Mouse (Mus musculus): ENCODE results near the gene Dtx3. TPM values are rescaled to one million over a fixed set of nuclear protein-coding genes. Genes with fewer than 3 reads are reported as not detected.
A peak's percentile ranks its signal among the peaks of the same experiment; 100 is the strongest.

The Dtx3 gene
- polyA plus RNA-seq, 1 experiment from 2014 or later = 112 TPM

- H3K9me3 ChIP-seq (ENCODE audit: control insufficient read depth, low read length) = no peaks in the 10 kb centered on the region
- H3K4me2 ChIP-seq (ENCODE audit: low read depth, low read length) = no peak overlapping the region
- 67% methylated on average over 8 of the region's 8 CpGs for WGBS
- no peak overlapping the region for H3K27ac ChIP-seq (replicated peaks; ENCODE audit: low read depth, low read length)
- H3K36me3 ChIP-seq (ENCODE audit: control insufficient read depth, insufficient read depth, low read length) = no peaks in the 10 kb centered on the region
- no peak for ATAC-seq (ENCODE audit: low read depth)
- H3K27me3 ChIP-seq (replicated peaks; ENCODE audit: control insufficient read depth, insufficient read depth, low read length) = no peaks in the 10 kb centered on the region
- H3K4me1 ChIP-seq (ENCODE audit: control insufficient read depth, insufficient read depth, low read length) = no peaks in the 10 kb centered on the region
- no peak overlapping the region; the same call in 1 of the 2 replicates for H3K9ac ChIP-seq (ENCODE audit: low read depth, low read length)
- H3K4me3 ChIP-seq (ENCODE audit: low read depth, low read length) = no peak overlapping the region
- peak; percentile 19 for DNase-seq (ENCODE audit: low spot score)
These were observed 30.9 kb upstream of the Dtx3 start for GRCm38 (mm10) chr10:127226318-127226895.

- WGBS = 24% methylated on average over 10 of the region's 10 CpGs
These were observed 30.2 kb upstream of the Dtx3 start for GRCm38 (mm10) chr10:127225732-127226131.

GRCm38 (mm10) chr10:127225213-127225612, 29.7 kb upstream of the Dtx3 start:
- 39% methylated on average over 6 of the region's 6 CpGs for WGBS
- H3K4me2 ChIP-seq (ENCODE audit: low read depth, low read length) = no peak overlapping the region
- H3K4me1 ChIP-seq (ENCODE audit: control insufficient read depth, insufficient read depth, low read length) = no peaks in the 10 kb centered on the region
- ATAC-seq (ENCODE audit: low read depth) (no peak), DNase-seq (ENCODE audit: low spot score) (no peak)
- no peaks in the 10 kb centered on the region for H3K27me3 ChIP-seq (replicated peaks; ENCODE audit: control insufficient read depth, insufficient read depth, low read length)
- no peak overlapping the region for H3K27ac ChIP-seq (replicated peaks; ENCODE audit: low read depth, low read length)
- H3K9me3 ChIP-seq (ENCODE audit: control insufficient read depth, low read length) = no peaks in the 10 kb centered on the region
- H3K36me3 ChIP-seq (ENCODE audit: control insufficient read depth, insufficient read depth, low read length) = no peaks in the 10 kb centered on the region
- no peak overlapping the region for H3K4me3 ChIP-seq (ENCODE audit: low read depth, low read length)
- no peak overlapping the region for H3K9ac ChIP-seq (ENCODE audit: low read depth, low read length)

More at GRCm38 (mm10) chr10:127225732-127226131, 30.2 kb upstream of the Dtx3 start:
- Histone ChIP-seq H3K4me1 (ENCODE audit: control insufficient read depth, insufficient read depth, low read length) (no peaks in the 10 kb centered on the region), H3K36me3 (ENCODE audit: control insufficient read depth, insufficient read depth, low read length) (no peaks in the 10 kb centered on the region), H3K4me3 (ENCODE audit: low read depth, low read length) (no peak overlapping the region), H3K9me3 (ENCODE audit: control insufficient read depth, low read length) (no peaks in the 10 kb centered on the region), H3K27ac (replicated peaks; ENCODE audit: low read depth, low read length) (no peak overlapping the region), H3K9ac (ENCODE audit: low read depth, low read length) (no peak overlapping the region), H3K4me2 (ENCODE audit: low read depth, low read length) (no peak overlapping the region), H3K27me3 (replicated peaks; ENCODE audit: control insufficient read depth, insufficient read depth, low read length) (no peaks in the 10 kb centered on the region)
- ATAC-seq (ENCODE audit: low read depth) = no peak
- peak; percentile 23 for DNase-seq (ENCODE audit: low spot score)

GRCm38 (mm10) chr10:127218339-127218738, 22.8 kb upstream of the Dtx3 start:
- no peak for ATAC-seq (ENCODE audit: low read depth)
- no peaks in the 10 kb centered on the region for H3K27me3 ChIP-seq (replicated peaks; ENCODE audit: control insufficient read depth, insufficient read depth, low read length)
- H3K4me1 ChIP-seq (ENCODE audit: control insufficient read depth, insufficient read depth, low read length) = no peaks in the 10 kb centered on the region
- no peak for DNase-seq (ENCODE audit: low spot score)
- H3K4me2 ChIP-seq (ENCODE audit: low read depth, low read length) = no peak overlapping the region
- 85% methylated on average over 2 of the region's 2 CpGs for WGBS
- H3K4me3 ChIP-seq (ENCODE audit: low read depth, low read length) = no peak overlapping the region
- H3K9ac ChIP-seq (ENCODE audit: low read depth, low read length) = no peak overlapping the region
- H3K27ac ChIP-seq (replicated peaks; ENCODE audit: low read depth, low read length) = no peak overlapping the region
- H3K9me3 ChIP-seq (ENCODE audit: control insufficient read depth, low read length) = no peaks in the 10 kb centered on the region
- H3K36me3 ChIP-seq (ENCODE audit: control insufficient read depth, insufficient read depth, low read length) = no peaks in the 10 kb centered on the region

- DNase-seq (ENCODE audit: low spot score) (no peak), ATAC-seq (ENCODE audit: low read depth) (no peak)
- no peaks in the 10 kb centered on the region for H3K4me1 ChIP-seq (ENCODE audit: control insufficient read depth, insufficient read depth, low read length)
- no peak overlapping the region for H3K27ac ChIP-seq (replicated peaks; ENCODE audit: low read depth, low read length)
- H3K4me3 ChIP-seq (ENCODE audit: low read depth, low read length) = no peak overlapping the region
- no peaks in the 10 kb centered on the region for H3K27me3 ChIP-seq (replicated peaks; ENCODE audit: control insufficient read depth, insufficient read depth, low read length)
- H3K36me3 ChIP-seq (ENCODE audit: control insufficient read depth, insufficient read depth, low read length) = no peaks in the 10 kb centered on the region
- no peak overlapping the region for H3K9ac ChIP-seq (ENCODE audit: low read depth, low read length)
- no peak overlapping the region for H3K4me2 ChIP-seq (ENCODE audit: low read depth, low read length)
- no peaks in the 10 kb centered on the region for H3K9me3 ChIP-seq (ENCODE audit: control insufficient read depth, low read length)
These were observed 21.6 kb upstream of the Dtx3 start for GRCm38 (mm10) chr10:127217177-127217576.

- H3K9ac ChIP-seq (ENCODE audit: low read depth, low read length) = no peak overlapping the region
- no peak overlapping the region for H3K4me2 ChIP-seq (ENCODE audit: low read depth, low read length)
- H3K36me3 ChIP-seq (ENCODE audit: control insufficient read depth, insufficient read depth, low read length) = no peaks in the 10 kb centered on the region
- no peak overlapping the region for H3K27ac ChIP-seq (replicated peaks; ENCODE audit: low read depth, low read length)
- DNase-seq (ENCODE audit: low spot score) (no peak), ATAC-seq (ENCODE audit: low read depth) (no peak)
- no peaks in the 10 kb centered on the region for H3K9me3 ChIP-seq (ENCODE audit: control insufficient read depth, low read length)
- no peaks in the 10 kb centered on the region for H3K4me1 ChIP-seq (ENCODE audit: control insufficient read depth, insufficient read depth, low read length)
- WGBS = 96% methylated on average over 11 of the region's 11 CpGs
- H3K4me3 ChIP-seq (ENCODE audit: low read depth, low read length) = no peak overlapping the region
- no peaks in the 10 kb centered on the region for H3K27me3 ChIP-seq (replicated peaks; ENCODE audit: control insufficient read depth, insufficient read depth, low read length)
These were observed 20.9 kb upstream of the Dtx3 start for GRCm38 (mm10) chr10:127216456-127216855.

- ATAC-seq (ENCODE audit: low read depth) (no peak), DNase-seq (ENCODE audit: low spot score) (no peak)
- no peaks in the 10 kb centered on the region for H3K36me3 ChIP-seq (ENCODE audit: control insufficient read depth, insufficient read depth, low read length)
- no peak overlapping the region for H3K4me3 ChIP-seq (ENCODE audit: low read depth, low read length)
- H3K27ac ChIP-seq (replicated peaks; ENCODE audit: low read depth, low read length) = no peak overlapping the region
- H3K4me2 ChIP-seq (ENCODE audit: low read depth, low read length) = no peak overlapping the region
- H3K27me3 ChIP-seq (replicated peaks; ENCODE audit: control insufficient read depth, insufficient read depth, low read length) = no peaks in the 10 kb centered on the region
- WGBS = 56% methylated on average over 1 of the region's 1 CpGs
- H3K4me1 ChIP-seq (ENCODE audit: control insufficient read depth, insufficient read depth, low read length) = peaks cover 8% of the 10 kb centered on the region
- no peaks in the 10 kb centered on the region for H3K9me3 ChIP-seq (ENCODE audit: control insufficient read depth, low read length)
- no peak overlapping the region for H3K9ac ChIP-seq (ENCODE audit: low read depth, low read length)
These were observed 18.9 kb upstream of the Dtx3 start for GRCm38 (mm10) chr10:127214422-127214803.

GRCm38 (mm10) chr10:127213704-127214421, 18.3 kb upstream of the Dtx3 start:
- ATAC-seq (ENCODE audit: low read depth) = no peak
- Histone ChIP-seq H3K9ac (ENCODE audit: low read depth, low read length) (no peak overlapping the region), H3K9me3 (ENCODE audit: control insufficient read depth, low read length) (no peaks in the 10 kb centered on the region), H3K4me1 (ENCODE audit: control insufficient read depth, insufficient read depth, low read length) (peaks cover 8% of the 10 kb centered on the region), H3K36me3 (ENCODE audit: control insufficient read depth, insufficient read depth, low read length) (no peaks in the 10 kb centered on the region), H3K4me3 (ENCODE audit: low read depth, low read length) (no peak overlapping the region), H3K27ac (replicated peaks; ENCODE audit: low read depth, low read length) (no peak overlapping the region), H3K27me3 (replicated peaks; ENCODE audit: control insufficient read depth, insufficient read depth, low read length) (no peaks in the 10 kb centered on the region), H3K4me2 (ENCODE audit: low read depth, low read length) (no peak overlapping the region)
- DNase-seq (ENCODE audit: low spot score) = no peak
- 79% methylated on average over 13 of the region's 13 CpGs for WGBS

GRCm38 (mm10) chr10:127213272-127213671, 17.7 kb upstream of the Dtx3 start:
- DNase-seq (ENCODE audit: low spot score) (no peak), ATAC-seq (ENCODE audit: low read depth) (no peak)
- H3K27me3 ChIP-seq (replicated peaks; ENCODE audit: control insufficient read depth, insufficient read depth, low read length) = no peaks in the 10 kb centered on the region
- no peaks in the 10 kb centered on the region for H3K9me3 ChIP-seq (ENCODE audit: control insufficient read depth, low read length)
- no peak overlapping the region for H3K4me3 ChIP-seq (ENCODE audit: low read depth, low read length)
- no peak overlapping the region for H3K9ac ChIP-seq (ENCODE audit: low read depth, low read length)
- H3K4me1 ChIP-seq (ENCODE audit: control insufficient read depth, insufficient read depth, low read length) = peaks cover 8% of the 10 kb centered on the region
- no peak overlapping the region for H3K27ac ChIP-seq (replicated peaks; ENCODE audit: low read depth, low read length)
- WGBS = 85% methylated on average over 8 of the region's 8 CpGs
- no peak overlapping the region for H3K4me2 ChIP-seq (ENCODE audit: low read depth, low read length)
- H3K36me3 ChIP-seq (ENCODE audit: control insufficient read depth, insufficient read depth, low read length) = 0 out of 2 replicates have a peak, but pooled peaks cover 2% of the 10 kb centered on the region

Data from embryonic facial prominence, embryonic 14.5 days (tissue).